In the genomic region with DNA sequence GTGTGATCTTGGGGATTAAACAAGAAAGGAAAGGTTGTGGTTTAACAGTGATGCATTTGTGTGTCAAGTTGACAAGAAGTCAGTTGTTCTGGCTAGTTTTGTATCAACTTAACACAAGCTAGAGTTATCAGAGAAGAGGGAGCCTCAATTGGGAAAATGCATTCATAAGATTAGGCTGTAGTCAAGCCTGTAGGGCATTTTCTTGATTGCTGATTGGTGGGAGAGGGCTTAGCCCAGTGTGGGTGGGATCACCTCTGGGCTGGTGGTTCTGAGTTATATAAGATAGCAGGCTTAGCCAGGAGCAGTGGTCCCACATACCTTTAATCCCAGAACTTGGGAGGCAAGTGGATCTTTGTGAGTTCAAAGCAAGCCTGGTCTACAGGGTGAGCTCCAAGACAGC, we compare ENCODE assay signal across 17 mouse cellular contexts.
"Had no signal": no experiment of that assay in that cellular context is flagged by ENCODE, and none has a peak within 500 bp of the region (broad histone marks: within the 10 kb centered on the region; RNA-seq: fewer than 3 reads in every experiment).

No protein-coding gene starts in this region.

- H3K9ac ChIP-seq: kidney, embryonic 15.5 days; limb, embryonic 15.5 days; lung, embryonic 14.5 days; midbrain, embryonic 12.5 days had no signal

- H3K9me3 ChIP-seq: kidney, embryonic 15.5 days; limb, embryonic 15.5 days; midbrain, embryonic 12.5 days had no signal

- DNase-seq: kidney, adult 2 months; kidney, postnatal 36 days; layer of hippocampus, adult 9-11 months; layer of hippocampus, postnatal 36 days; lung, embryonic 14.5 days; lung, postnatal 10 days; lung, postnatal 4 days; right cerebral cortex, adult 18-20 months; right cerebral cortex, postnatal 25 days; thymus, adult 18-20 months; thymus, postnatal 25 days had no signal

- H3K4me3 ChIP-seq: kidney, embryonic 15.5 days; limb, embryonic 15.5 days; megakaryocyte, embryonic 14.5 days; midbrain, embryonic 12.5 days had no signal

- H3K4me2 ChIP-seq: kidney, embryonic 15.5 days; limb, embryonic 15.5 days; lung, embryonic 14.5 days; midbrain, embryonic 12.5 days had no signal

- H3K4me1 ChIP-seq: kidney, embryonic 15.5 days; limb, embryonic 15.5 days; midbrain, embryonic 12.5 days had no signal

- H3K27me3 ChIP-seq: kidney, embryonic 15.5 days; limb, embryonic 15.5 days; megakaryocyte, embryonic 14.5 days; midbrain, embryonic 12.5 days had no signal

- H3K27ac ChIP-seq: kidney, embryonic 15.5 days; limb, embryonic 15.5 days; midbrain, embryonic 12.5 days had no signal

- ATAC-seq: intestine, embryonic 16.5 days; midbrain, embryonic 16.5 days had no signal
